Mouse (Mus musculus): ENCODE measurements around the gene Ibtk. TPM values are rescaled to one million over a fixed set of nuclear protein-coding genes. Genes with fewer than 3 reads are reported as not detected.
"Not testable (repeated sequence)": the region's sequence is repeated elsewhere in the genome, so short reads cannot be mapped to it uniquely, and the experiment has no call there.

Gene Ibtk
- polyA plus RNA-seq (2012), result 0.85 and 0.94 TPM in 2 replicates

DNA sequence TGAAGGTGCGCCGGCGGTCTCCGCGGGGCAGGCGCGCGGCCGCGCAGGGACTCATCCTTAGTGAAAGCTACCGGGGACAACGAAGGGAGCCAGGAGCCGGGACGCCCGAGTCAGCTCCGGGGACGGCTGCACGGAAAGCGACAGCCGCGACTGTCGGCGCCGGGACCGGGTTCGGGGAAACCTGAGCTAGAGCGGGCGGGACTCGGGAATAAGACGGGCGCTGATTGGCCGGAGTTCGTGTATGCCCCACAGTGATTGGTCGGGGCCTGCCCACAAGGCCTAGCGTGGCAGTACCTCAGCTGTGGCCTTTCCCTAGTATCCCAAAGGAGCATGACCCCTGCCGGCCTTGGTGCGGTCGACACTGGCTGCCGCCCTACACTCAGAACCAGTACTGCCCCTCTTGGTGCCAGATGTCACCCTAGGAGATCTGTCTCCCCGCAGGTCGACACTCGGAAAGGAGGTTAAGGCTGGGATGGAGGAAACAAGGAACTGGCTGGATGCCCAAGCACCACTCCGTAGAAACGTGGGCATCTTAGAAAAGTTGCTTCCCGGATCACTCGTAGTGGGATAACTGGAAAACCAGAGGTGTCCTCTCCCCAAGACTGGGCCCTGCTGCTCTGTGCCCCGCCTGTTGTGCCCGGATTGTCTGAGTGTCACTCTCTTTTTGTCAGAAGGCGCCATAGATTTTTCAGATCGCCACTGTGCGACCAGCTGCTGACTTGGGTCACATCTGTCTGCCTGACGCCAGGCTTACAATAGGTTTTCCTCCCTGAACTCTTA is at the start of gene Ibtk:
Gene Ibtk (minus strand): TSS at position 193 of the 780 bp plus-strand sequence.
- Histone ChIP-seq H3K9me3 (ENCODE audit: control insufficient read depth, low read length) (no peaks in the 10 kb centered on the region), H3K4me1 (ENCODE audit: control insufficient read depth) (peaks cover 50% of the 10 kb centered on the region), H3K36me3 (ENCODE audit: control insufficient read depth) (peaks cover 21% of the 10 kb centered on the region), H3K27me3 (ENCODE audit: control insufficient read depth) (no peaks in the 10 kb centered on the region), H3K4me3 (replicated peaks) (peak within 1 kb of the TSS; percentile 97)
- TF ChIP-seq GATA1 (IDR thresholded peaks at IDR 0.05; ENCODE audit: low read length), result no peak
- TF ChIP-seq TAL1 (IDR thresholded peaks at IDR 0.05; ENCODE audit: low read length), result no peak

DNA sequence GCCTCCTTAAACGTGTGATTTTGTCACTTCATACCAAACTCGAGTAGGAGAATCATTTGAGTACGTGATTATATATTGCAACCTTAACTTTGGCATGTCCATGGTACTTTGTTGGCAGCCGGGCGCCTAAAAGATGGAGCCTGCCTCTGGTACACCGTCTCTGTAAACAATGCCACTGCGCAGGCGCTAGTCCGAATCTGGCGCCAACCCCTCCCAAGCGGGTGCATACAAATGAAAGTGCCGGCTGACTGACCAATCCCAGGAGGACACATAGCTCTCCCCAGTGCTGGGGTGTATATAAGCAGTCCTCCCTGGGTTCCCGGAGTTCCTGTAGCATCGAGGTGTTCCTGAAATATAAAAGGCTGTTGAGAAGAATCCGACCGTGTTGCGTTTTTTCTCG is 42.4 kb upstream of the Ibtk start:
- H3K4me3 ChIP-seq (replicated peaks); H3K4me1 ChIP-seq (ENCODE audit: control insufficient read depth); H3K36me3 ChIP-seq (ENCODE audit: control insufficient read depth); H3K9me3 ChIP-seq (ENCODE audit: control insufficient read depth, low read length); H3K27me3 ChIP-seq (ENCODE audit: control insufficient read depth): not testable (repeated sequence)

DNA sequence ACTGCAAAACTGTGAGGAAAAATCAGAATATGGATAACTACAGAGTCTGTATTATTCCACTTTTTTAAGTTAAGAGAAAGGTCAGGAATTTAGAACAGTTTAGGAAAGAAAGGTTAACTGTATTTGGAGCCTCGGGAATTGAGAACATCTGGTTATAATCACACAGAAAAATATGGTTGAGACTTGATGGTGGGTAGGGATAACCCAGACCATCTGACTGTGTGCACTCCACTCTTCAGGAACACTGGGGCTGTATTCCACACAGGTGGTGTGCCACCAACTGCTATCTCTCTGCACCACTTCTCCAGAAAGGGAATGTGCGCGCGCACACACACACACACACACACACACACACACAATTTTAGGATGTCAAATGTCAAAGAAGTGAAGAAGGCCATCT is 31.1 kb upstream of the Ibtk start:
- TF ChIP-seq GATA1 (IDR thresholded peaks at IDR 0.05; ENCODE audit: low read length) (no peak), TAL1 (IDR thresholded peaks at IDR 0.05; ENCODE audit: low read length) (no peak)
- no peaks in the 10 kb centered on the region for H3K36me3 ChIP-seq (ENCODE audit: control insufficient read depth)
- no peaks in the 10 kb centered on the region for H3K27me3 ChIP-seq (ENCODE audit: control insufficient read depth)
- no peaks in the 10 kb centered on the region for H3K4me1 ChIP-seq (ENCODE audit: control insufficient read depth)
- H3K9me3 ChIP-seq (ENCODE audit: control insufficient read depth, low read length), result no peaks in the 10 kb centered on the region
- H3K4me3 ChIP-seq (replicated peaks), result no peak overlapping the region

DNA sequence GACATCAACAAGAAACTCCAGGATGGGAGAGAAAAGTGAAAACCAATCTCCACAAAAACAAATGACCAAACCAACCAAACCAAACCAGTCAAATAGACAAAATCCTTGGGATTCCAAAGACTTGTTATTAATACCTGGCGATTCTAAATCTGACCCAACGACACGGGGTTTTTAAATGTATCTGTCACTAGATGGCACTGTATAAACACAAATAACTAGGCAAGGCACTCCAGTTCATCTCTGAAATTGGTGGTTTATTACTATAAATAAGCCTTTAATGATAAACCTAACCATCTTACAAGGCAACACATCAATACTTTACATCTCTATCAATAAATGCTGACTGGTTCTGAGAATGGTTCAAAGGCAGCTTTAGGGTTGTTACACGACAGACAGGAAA is 30.3 kb upstream of the Ibtk start:
- no peak for TF ChIP-seq TAL1 (IDR thresholded peaks at IDR 0.05; ENCODE audit: low read length)
- no peak for TF ChIP-seq GATA1 (IDR thresholded peaks at IDR 0.05; ENCODE audit: low read length)
- H3K36me3 ChIP-seq (ENCODE audit: control insufficient read depth), result no peaks in the 10 kb centered on the region
- H3K9me3 ChIP-seq (ENCODE audit: control insufficient read depth, low read length), result no peaks in the 10 kb centered on the region
- no peaks in the 10 kb centered on the region for H3K4me1 ChIP-seq (ENCODE audit: control insufficient read depth)
- H3K27me3 ChIP-seq (ENCODE audit: control insufficient read depth), result no peaks in the 10 kb centered on the region
- no peak overlapping the region for H3K4me3 ChIP-seq (replicated peaks)

DNA sequence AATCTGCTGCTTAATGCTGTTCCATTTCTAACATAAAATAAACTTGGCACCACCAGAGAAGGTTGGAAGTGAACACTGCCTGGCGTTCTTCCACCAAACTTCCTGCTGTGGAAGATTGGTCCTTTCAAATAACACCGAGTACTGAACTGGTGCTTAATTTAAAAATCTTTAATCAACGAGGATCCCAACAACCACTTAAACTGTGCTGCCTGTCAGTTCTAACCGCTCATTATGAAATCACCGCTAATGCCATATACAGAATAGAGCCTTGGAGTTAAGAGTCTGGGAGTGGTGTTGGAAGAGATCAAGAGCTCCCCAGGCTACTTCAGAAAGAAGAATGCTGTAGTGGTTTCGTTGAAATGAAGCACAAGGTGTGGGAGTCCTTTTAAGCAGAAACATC is 28.4 kb upstream of the Ibtk start:
- H3K4me1 ChIP-seq (ENCODE audit: control insufficient read depth), result no peaks in the 10 kb centered on the region
- H3K27me3 ChIP-seq (ENCODE audit: control insufficient read depth), result no peaks in the 10 kb centered on the region
- H3K36me3 ChIP-seq (ENCODE audit: control insufficient read depth), result no peaks in the 10 kb centered on the region
- H3K4me3 ChIP-seq (replicated peaks), result no peak overlapping the region
- H3K9me3 ChIP-seq (ENCODE audit: control insufficient read depth, low read length), result no peaks in the 10 kb centered on the region
- no peak for TF ChIP-seq TAL1 (IDR thresholded peaks at IDR 0.05; ENCODE audit: low read length)
- TF ChIP-seq GATA1 (IDR thresholded peaks at IDR 0.05; ENCODE audit: low read length), result no peak

DNA sequence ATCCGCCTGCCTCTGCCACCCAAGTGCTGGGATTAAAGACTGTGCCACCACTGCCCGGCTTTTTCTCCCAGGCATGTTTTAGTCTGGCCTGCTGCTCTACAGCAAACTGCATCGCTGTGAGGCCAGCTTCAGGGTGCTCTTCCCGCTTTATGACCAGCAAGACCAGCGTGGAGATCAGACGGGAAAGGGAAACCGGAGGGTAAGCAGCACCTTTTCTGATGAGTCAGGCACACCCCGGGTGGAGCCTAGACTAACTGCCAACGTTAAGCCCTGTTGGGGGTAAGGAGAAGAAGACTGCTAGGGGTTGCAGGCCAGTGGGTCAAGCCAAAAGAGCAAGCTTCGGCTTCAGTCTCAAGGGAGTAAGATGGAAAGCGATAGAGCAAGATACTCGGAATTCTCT is 23.1 kb upstream of the Ibtk start:
- no peaks in the 10 kb centered on the region for H3K36me3 ChIP-seq (ENCODE audit: control insufficient read depth)
- no peaks in the 10 kb centered on the region for H3K9me3 ChIP-seq (ENCODE audit: control insufficient read depth, low read length)
- H3K4me1 ChIP-seq (ENCODE audit: control insufficient read depth), result no peaks in the 10 kb centered on the region
- no peak overlapping the region for H3K4me3 ChIP-seq (replicated peaks)
- no peaks in the 10 kb centered on the region for H3K27me3 ChIP-seq (ENCODE audit: control insufficient read depth)
- TF ChIP-seq TAL1 (IDR thresholded peaks at IDR 0.05; ENCODE audit: low read length) (no peak), GATA1 (IDR thresholded peaks at IDR 0.05; ENCODE audit: low read length) (no peak)

DNA sequence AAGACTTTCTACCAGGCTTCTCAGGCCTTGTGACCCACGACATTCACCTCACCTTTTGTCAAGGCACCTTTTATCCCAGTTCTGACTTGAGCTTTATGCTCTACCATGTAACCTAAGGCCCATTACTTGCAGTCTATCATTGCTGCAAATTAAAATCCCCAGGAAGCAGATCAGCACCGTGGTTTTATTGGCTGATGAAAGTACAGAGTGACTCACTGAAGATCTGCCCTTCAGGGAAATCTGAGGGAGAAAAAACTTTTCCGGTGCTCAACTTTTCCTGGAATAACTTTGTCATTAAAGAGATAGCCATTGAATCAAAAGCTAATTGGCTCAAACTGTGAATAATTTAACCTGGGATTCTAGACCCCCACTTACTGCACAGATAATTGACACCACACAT is 22.3 kb upstream of the Ibtk start:
- Histone ChIP-seq H3K36me3 (ENCODE audit: control insufficient read depth) (no peaks in the 10 kb centered on the region), H3K27me3 (ENCODE audit: control insufficient read depth) (no peaks in the 10 kb centered on the region), H3K4me3 (replicated peaks) (no peak overlapping the region), H3K9me3 (ENCODE audit: control insufficient read depth, low read length) (no peaks in the 10 kb centered on the region), H3K4me1 (ENCODE audit: control insufficient read depth) (no peaks in the 10 kb centered on the region)
- TF ChIP-seq GATA1 (IDR thresholded peaks at IDR 0.05; ENCODE audit: low read length) (no peak), TAL1 (IDR thresholded peaks at IDR 0.05; ENCODE audit: low read length) (no peak)

DNA sequence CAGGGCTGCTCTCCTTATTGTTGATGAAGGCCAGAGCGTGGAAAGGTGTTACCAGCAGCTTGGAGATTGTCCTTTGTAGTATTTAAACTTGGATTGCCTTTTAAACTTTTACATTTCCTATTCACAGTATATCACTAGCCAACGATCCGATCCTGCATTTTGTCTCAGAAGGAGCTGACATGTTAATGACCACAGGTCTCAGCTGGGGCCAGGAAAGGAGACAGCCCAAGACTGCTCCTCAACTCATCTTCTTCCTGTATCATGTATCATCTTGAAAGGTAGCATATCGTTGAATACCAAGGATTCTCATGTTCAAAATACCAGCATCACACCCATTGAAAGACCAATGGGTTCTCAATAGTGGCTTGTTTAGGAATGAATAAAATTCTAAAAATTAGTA is 21.2 kb upstream of the Ibtk start:
- no peaks in the 10 kb centered on the region for H3K36me3 ChIP-seq (ENCODE audit: control insufficient read depth)
- H3K9me3 ChIP-seq (ENCODE audit: control insufficient read depth, low read length), result no peaks in the 10 kb centered on the region
- TF ChIP-seq TAL1 (IDR thresholded peaks at IDR 0.05; ENCODE audit: low read length) (no peak), GATA1 (IDR thresholded peaks at IDR 0.05; ENCODE audit: low read length) (no peak)
- no peaks in the 10 kb centered on the region for H3K4me1 ChIP-seq (ENCODE audit: control insufficient read depth)
- H3K4me3 ChIP-seq (replicated peaks), result no peak overlapping the region
- H3K27me3 ChIP-seq (ENCODE audit: control insufficient read depth), result no peaks in the 10 kb centered on the region

DNA sequence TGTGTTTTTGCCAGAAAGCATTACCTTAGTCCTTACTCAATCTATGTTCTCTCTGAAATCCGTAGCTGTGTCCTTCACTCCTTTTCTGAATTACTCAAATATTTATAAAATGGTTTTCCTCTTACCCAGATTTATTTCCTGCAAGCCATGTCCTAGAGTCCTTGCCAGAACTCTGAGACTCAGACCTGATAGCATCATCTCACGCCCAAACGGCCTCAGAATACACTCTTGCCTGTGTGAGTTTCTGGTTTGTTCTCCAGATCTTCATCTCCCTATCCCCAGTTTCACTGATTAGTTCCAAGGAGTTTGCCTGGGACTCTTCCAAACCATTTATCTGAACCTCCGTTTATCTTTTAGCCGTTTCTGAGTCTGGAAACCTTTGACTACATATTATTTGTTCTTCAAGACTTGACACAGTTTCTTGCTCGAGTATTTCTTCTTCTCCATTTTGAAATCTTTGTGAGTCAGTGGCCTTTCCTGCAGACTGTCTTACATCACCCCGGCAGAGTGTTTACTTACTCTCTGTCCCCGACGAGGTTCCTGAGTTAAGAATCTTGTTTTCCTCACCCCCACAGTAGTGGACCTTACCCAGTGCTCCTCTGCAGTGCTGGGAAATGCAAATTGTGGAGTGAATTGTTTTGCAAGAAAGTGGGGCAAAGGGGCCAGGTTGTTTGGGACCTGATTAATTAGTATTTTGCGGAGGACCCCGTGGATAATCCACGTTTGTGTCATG is 20.1 kb upstream of the Ibtk start:
- TF ChIP-seq TAL1 (IDR thresholded peaks at IDR 0.05; ENCODE audit: low read length) (no peak), GATA1 (IDR thresholded peaks at IDR 0.05; ENCODE audit: low read length) (no peak)
- Histone ChIP-seq H3K4me3 (replicated peaks) (no peak overlapping the region), H3K36me3 (ENCODE audit: control insufficient read depth) (no peaks in the 10 kb centered on the region), H3K27me3 (ENCODE audit: control insufficient read depth) (no peaks in the 10 kb centered on the region), H3K4me1 (ENCODE audit: control insufficient read depth) (no peaks in the 10 kb centered on the region), H3K9me3 (ENCODE audit: control insufficient read depth, low read length) (no peaks in the 10 kb centered on the region)

Data from erythroblast, embryonic 14.5 days (primary cell).